Mouse (Mus musculus) embryonic facial prominence, embryonic 11.5 days (tissue): ENCODE results near the gene Slc25a51. TPM values are rescaled to one million over a fixed set of nuclear protein-coding genes. Genes with fewer than 3 reads are reported as not detected.

Experiments used
- ATAC-seq: fragments of 200-750 bp; cut with Nextera tagmentation; replicated peaks from 2 replicates; pipeline ENCODE4 v1.8.0; 2017; ENCODE audit warnings: low read depth; ENCODE audit not compliant: insufficient number of reproducible peaks, low FRiP score, low TSS enrichment
- DNase-seq: peaks from one replicate; pipeline ENCODE4 v3.0.0-alpha.2; 2015; ENCODE audit warnings: low spot score
- H3K27ac ChIP-seq: fragments of 300-500 bp; sonication (generic); replicated peaks from 2 replicates; pipeline ENCODE4 v1.5.1; 2014; ENCODE audit warnings: mild to moderate bottlenecking, low read depth, low read length, control low read depth
- H3K27me3 ChIP-seq: fragments of 300-500 bp; sonication (generic); 2 replicates; pipeline ENCODE4 v1.6.1; 2014; ENCODE audit warnings: mild to moderate bottlenecking, low read length, moderate library complexity, mixed read lengths; ENCODE audit not compliant: control insufficient read depth, insufficient read depth
- H3K36me3 ChIP-seq: fragments of 300-500 bp; sonication (generic); replicated peaks from 2 replicates; pipeline ENCODE4 v1.6.1; 2014; ENCODE audit warnings: low read depth, mild to moderate bottlenecking, low read length, moderate library complexity, mixed read lengths; ENCODE audit not compliant: control insufficient read depth, insufficient read depth
- H3K4me1 ChIP-seq: fragments of 300-500 bp; sonication (generic); 2 replicates; pipeline ENCODE4 v1.6.1; 2014; ENCODE audit warnings: low read length, mixed read lengths; ENCODE audit not compliant: control insufficient read depth, insufficient read depth
- H3K4me2 ChIP-seq: fragments of 300-500 bp; sonication (generic); 2 replicates; pipeline ENCODE4 v1.6.1; 2014; ENCODE audit warnings: low read depth, mild to moderate bottlenecking, control low read depth, low read length, moderate library complexity
- H3K4me3 ChIP-seq: fragments of 300-500 bp; sonication (generic); 2 replicates; pipeline ENCODE4 v1.5.1; 2014; ENCODE audit warnings: low read depth, low read length, control low read depth
- H3K9ac ChIP-seq: fragments of 300-500 bp; sonication (generic); replicated peaks from 2 replicates; pipeline ENCODE4 v1.6.1; 2014; ENCODE audit warnings: mild to moderate bottlenecking, control low read depth, low read length
- H3K9me3 ChIP-seq: fragments of 300-500 bp; sonication (generic); replicated peaks from 2 replicates; pipeline ENCODE4 v1.6.1; 2016; ENCODE audit warnings: mild to moderate bottlenecking, low read length, inconsistent platforms, mixed read lengths; ENCODE audit not compliant: control insufficient read depth
- WGBS: fragments of 180-500 bp; shearing (Covaris S2); extraction: QIAGEN DNeasy Blood & Tissue Kit; methylation state at CpG from one replicate; pipeline ENCODE4 v1.1.7; 2014; 5-methylcytosine and 5-hydroxymethylcytosine counted together
- polyA plus RNA-seq: library from polyadenylated mRNA; unstranded; fragments of >200 nt; fragmentation: Nextera tagmentation; extraction: Ambion mirVana; gene quantifications from 2 replicates; pipeline ENCODE4 v1.2.1, GENCODE M21; 2014

The Slc25a51 gene
- polyA plus RNA-seq, 1 experiment from 2014 or later, result 78.6 TPM

DNA sequence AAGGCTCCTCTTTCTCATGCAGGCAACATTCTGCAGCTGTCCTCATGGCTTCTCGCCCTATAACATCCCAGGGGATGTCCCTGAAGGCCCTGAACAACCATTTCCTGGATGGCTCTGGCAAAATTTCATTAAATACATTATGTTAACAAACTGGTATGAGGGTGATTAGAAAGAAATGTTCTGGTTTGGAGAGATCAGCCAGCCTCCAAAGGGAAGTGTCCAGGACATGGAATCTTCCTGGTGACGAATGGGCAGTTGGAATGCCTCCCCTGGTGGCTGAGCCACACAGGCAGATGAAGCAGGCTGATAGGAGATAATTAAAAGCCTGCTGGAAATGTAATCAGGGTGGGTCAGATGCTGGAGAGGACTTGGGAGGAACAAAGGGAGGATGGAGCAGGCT lies 27.3 kb upstream of the Slc25a51 start:
- peaks cover 10% of the 10 kb centered on the region for H3K4me1 ChIP-seq
- ATAC-seq (no peak), DNase-seq (no peak)
- H3K4me3 ChIP-seq, result no peak overlapping the region
- WGBS, result 57% methylated on average over 2 of the region's 2 CpGs
- no peak overlapping the region for H3K9ac ChIP-seq
- no peaks in the 10 kb centered on the region for H3K9me3 ChIP-seq
- no peak overlapping the region for H3K27ac ChIP-seq
- H3K4me2 ChIP-seq, result no peak overlapping the region
- no peaks in the 10 kb centered on the region for H3K36me3 ChIP-seq
- H3K27me3 ChIP-seq, result no peaks in the 10 kb centered on the region

DNA sequence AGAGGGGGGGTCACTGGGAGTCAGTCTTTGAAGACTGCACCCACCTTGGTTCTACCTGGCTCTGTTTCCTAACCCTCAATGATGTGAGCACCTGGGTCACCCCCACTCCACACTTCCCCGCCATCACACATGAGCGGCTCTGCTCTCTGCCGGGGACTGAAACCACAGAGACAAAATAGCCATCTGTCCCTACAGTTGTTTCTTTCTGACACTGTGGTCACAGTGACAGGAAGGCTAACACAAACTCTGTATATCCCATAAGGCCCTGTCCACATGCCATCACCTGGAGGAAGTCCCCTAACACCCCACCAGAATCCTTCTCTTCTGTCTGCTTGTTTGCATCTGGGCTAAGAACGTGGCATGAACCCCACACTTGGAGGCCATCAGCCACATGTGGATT lies 26.1 kb upstream of the Slc25a51 start:
- no peak overlapping the region for H3K27ac ChIP-seq
- H3K4me2 ChIP-seq, result no peak overlapping the region
- H3K9ac ChIP-seq, result no peak overlapping the region
- 76% methylated on average over 4 of the region's 4 CpGs for WGBS
- no peaks in the 10 kb centered on the region for H3K9me3 ChIP-seq
- H3K36me3 ChIP-seq, result no peaks in the 10 kb centered on the region
- H3K4me1 ChIP-seq, result peaks cover 10% of the 10 kb centered on the region
- H3K27me3 ChIP-seq, result no peaks in the 10 kb centered on the region
- H3K4me3 ChIP-seq, result no peak overlapping the region
- DNase-seq (no peak), ATAC-seq (no peak)

DNA sequence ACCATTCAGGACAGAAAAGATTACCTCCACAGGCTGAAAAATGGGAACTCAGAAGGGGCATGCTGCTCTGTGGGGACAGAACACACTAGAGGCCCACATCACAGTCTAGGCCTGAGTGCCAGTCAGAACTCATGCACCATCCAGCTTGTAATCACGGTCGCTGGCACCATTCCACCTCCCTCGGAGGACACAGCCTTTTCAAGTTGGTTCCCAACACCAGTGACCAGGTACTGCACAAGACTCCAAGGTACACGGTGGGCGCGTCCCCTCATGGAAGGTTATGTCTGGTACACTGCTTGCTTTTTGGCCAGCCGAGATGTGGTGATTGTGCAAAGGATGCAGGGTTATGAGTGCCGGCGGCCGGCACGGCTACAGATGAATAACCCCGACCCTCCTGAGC lies 25.5 kb upstream of the Slc25a51 start:
- DNase-seq (no peak), ATAC-seq (no peak)
- Histone ChIP-seq H3K36me3 (no peaks in the 10 kb centered on the region), H3K4me1 (peaks cover 10% of the 10 kb centered on the region), H3K9ac (no peak overlapping the region), H3K4me2 (no peak overlapping the region), H3K9me3 (no peaks in the 10 kb centered on the region), H3K27me3 (no peaks in the 10 kb centered on the region), H3K27ac (no peak overlapping the region), H3K4me3 (no peak overlapping the region)
- WGBS, result 75% methylated on average over 12 of the region's 12 CpGs

DNA sequence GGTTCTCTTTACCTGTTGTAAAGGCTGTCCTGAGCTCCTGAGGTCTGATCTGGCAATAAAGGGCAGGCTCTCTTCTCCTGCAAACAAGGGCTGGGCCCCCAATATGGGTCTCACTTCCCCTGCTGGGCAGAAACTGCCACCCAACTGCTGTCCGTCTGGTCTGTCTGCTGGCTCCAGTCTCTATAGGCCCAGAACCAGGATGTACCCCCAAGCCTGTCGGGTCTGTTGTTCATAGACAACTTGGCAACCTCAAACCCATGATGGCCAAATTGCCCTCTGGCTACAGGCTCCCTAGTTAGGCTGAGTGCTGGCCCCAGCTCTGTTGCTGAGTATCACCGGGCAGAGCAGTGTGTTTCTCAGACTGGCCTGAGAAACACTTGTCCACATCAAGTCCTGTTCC lies 23.2 kb upstream of the Slc25a51 start:
- Histone ChIP-seq H3K9me3 (no peaks in the 10 kb centered on the region), H3K4me3 (no peak overlapping the region), H3K9ac (no peak overlapping the region), H3K4me1 (peaks cover 5% of the 10 kb centered on the region), H3K27me3 (no peaks in the 10 kb centered on the region), H3K36me3 (no peaks in the 10 kb centered on the region), H3K27ac (no peak overlapping the region), H3K4me2 (no peak overlapping the region)
- WGBS, result 79% methylated on average over 3 of the region's 3 CpGs
- no peak for ATAC-seq
- DNase-seq, result no peak

DNA sequence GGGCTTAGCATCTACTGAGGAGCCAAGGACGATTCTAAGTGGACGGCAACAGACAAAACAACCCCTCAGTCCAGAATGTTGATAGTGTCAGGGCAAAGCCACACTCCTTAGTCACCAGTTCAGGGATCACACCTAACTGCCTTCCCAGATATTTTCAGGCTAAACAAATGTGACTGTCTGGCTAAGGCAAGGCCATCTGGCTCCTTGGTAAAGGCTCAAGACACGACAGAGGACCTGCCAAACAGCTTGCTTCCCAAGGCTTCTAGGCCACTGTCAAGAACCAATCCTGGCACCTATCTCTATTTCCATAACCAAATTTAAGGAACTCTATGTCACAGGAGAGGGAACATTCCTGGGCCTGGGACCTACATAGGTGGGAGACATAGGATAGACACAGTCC lies 22.8 kb upstream of the Slc25a51 start:
- Histone ChIP-seq H3K27me3 (no peaks in the 10 kb centered on the region), H3K9ac (no peak overlapping the region), H3K36me3 (no peaks in the 10 kb centered on the region), H3K27ac (no peak overlapping the region), H3K4me2 (no peak overlapping the region), H3K9me3 (no peaks in the 10 kb centered on the region), H3K4me3 (no peak overlapping the region), H3K4me1 (0 out of 2 replicates have a peak, but pooled peaks cover 2% of the 10 kb centered on the region)
- ATAC-seq (no peak), DNase-seq (no peak)
- 85% methylated on average over 3 of the region's 3 CpGs for WGBS

DNA sequence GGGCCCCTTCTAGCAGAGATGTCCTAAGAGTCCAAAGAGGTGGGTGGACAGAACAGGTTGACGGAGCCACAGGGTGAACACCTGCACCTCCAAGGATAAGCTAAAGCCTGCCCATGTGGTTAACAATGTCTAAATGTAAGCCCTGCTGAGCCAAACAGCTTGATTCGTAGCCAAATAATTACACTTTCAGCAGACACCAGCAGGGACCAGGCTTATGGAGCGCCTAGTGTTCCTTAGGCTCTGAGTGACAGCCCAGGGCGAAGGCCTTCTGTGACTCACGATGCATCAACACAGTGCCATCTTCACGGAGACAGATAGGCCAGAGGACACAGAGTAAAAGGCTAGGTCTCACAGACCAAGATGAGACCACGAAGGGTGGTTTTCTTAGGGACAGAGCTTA lies 20.9 kb upstream of the Slc25a51 start:
- no peak for ATAC-seq
- H3K36me3 ChIP-seq, result no peaks in the 10 kb centered on the region
- no peaks in the 10 kb centered on the region for H3K27me3 ChIP-seq
- H3K27ac ChIP-seq, result no peak overlapping the region
- DNase-seq, result no peak
- no peaks in the 10 kb centered on the region for H3K9me3 ChIP-seq
- no peaks in the 10 kb centered on the region for H3K4me1 ChIP-seq
- no peak overlapping the region for H3K4me3 ChIP-seq
- H3K4me2 ChIP-seq, result no peak overlapping the region
- WGBS, result 72% methylated on average over 7 of the region's 7 CpGs
- no peak overlapping the region for H3K9ac ChIP-seq

DNA sequence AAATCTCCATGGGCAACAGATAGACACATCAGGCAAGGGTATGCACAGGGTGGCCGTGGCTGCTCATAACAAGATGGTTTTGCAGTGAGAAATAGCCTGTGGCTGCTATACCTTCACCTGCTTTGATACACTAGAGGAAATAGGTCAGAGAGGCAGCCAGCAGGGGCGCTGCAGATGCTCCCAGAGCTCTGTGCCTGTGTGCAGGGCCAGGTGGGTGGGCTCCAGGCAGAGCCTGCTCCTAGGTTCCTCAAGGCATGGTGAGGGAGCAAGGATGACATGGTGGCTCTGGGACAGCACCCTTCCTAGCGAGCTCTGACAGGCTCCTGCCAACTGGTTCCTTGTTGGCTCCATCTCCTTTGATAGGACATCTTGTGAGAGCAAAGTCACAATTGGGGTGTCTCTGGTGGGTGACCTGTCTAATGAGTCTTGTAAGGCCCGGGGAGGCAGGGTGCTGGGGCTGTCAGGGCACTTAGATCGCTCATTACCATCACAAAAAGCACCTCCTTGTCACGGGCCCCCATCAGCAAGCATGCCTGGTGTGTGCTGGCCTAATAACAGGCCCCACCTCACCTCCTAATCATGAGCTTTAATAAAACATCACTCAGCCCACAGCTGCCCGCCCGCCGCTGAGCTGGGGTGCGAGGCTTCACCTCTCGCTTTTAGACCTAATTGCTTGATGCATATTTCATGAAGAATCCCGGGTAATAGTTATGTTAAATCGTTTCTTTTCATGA lies 18.3 kb upstream of the Slc25a51 start:
- Histone ChIP-seq H3K27me3 (no peaks in the 10 kb centered on the region), H3K4me2 (no peak overlapping the region), H3K9ac (no peak overlapping the region), H3K9me3 (no peaks in the 10 kb centered on the region), H3K4me1 (no peaks in the 10 kb centered on the region), H3K27ac (no peak overlapping the region), H3K36me3 (no peaks in the 10 kb centered on the region), H3K4me3 (no peak overlapping the region)
- DNase-seq (peak; percentile 54), ATAC-seq (no peak)
- 67% methylated on average over 13 of the region's 13 CpGs for WGBS

DNA sequence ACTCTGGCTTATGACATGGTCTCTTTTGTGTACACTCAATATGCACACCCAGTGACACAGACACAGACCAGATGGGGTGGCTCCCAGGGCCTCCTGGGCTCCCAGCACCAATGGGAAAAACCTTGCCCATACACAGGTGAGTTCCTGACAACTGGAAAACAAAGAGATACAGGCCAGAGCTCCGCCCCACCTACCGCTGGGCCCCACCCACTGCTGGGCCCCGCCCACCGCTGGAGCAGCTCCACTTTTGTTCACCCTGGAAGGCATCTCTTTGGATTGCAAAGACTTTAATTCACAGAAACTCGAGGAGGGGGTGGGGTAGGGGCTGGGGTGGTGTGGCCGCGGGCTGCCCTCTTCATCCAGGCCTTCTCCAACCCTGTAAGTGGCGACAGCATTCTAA lies 14.8 kb upstream of the Slc25a51 start:
- DNase-seq, result no peak
- Histone ChIP-seq H3K4me1 (peaks cover 3% of the 10 kb centered on the region), H3K9ac (no peak overlapping the region), H3K27me3 (no peaks in the 10 kb centered on the region), H3K4me2 (no peak overlapping the region), H3K4me3 (no peak overlapping the region), H3K27ac (no peak overlapping the region), H3K36me3 (no peaks in the 10 kb centered on the region), H3K9me3 (no peaks in the 10 kb centered on the region)
- WGBS, result 27% methylated on average over 8 of the region's 8 CpGs
- no peak for ATAC-seq
